Mouse (Mus musculus): ENCODE data around the gene Clec3a.

The Clec3a gene

DNA sequence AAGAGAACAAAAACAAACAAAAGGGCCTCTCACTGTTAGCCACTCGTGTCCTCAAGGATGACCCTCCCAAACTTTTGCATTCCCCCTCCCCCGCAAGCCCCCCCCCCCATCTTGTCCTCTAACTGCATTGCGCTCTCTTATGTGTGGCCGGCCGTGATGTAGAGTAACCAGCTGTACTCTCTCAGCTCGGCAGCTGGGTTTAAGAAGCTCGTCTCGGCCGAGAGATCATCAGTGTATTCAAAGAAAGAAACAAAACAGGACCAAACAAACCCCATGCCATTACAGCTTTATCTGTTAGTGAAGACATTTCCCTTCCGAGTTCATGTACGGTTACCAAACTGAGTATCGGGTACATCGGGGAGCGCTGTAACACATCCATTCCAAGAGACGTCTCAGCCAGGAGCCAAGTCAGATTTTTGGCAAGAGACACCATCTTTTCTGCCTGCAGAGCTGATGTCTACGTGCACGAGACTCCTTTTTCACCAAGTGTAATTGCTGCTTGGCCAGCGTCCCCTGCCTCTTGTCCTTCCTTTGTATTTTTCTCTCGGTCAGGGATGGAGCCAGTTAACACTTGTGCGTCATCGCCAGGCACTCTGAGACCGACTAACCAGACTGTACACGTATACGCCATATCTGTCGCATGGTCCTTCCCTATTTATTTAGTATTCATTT, 40.4 kb downstream of the Clec3a start:
- no peak for DNase-seq (ENCODE audit: low spot score in 2 of 2)

DNA sequence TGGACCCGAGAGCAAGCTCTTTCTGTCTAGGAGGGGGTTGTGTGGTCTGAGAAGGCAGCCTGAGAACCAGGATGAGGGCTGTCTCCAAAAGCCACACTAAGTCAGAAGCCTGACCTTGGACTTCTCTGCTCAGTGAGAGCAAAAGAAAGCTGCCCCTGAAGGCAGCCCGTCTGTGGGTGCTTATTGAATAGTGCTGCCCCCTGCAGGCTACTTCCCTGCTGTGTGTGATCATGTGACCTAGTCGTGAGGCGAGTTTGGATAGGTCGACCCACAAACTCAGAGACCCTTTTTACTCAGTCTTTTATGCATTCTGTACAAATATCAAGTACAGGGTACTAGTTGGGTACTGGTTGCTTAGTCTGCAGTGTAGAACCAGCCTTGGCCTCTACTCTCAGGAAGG, 42.7 kb downstream of the Clec3a start:
- no peak for DNase-seq (ENCODE audit: low spot score in 2 of 2)

DNA sequence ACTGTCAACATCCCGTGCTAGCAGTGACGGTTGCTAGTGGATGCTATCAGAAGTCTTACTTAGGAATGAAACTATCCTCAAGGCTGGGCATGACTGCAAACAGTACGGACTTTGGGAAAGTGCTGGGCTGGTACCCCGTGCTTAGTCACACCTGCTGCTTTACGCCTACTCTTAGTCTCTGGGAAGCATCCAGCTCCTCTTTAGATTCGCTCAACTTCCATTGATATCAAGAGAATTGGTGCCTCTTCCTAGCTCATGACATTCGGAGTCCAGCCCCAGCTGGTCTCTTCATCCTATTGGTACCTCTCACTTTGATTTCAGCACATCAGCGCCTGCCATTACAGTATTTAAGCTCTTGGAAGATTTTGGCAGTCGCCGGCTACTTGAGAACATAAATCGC, 44.7 kb downstream of the Clec3a start:
- no peak for DNase-seq (ENCODE audit: low spot score in 2 of 2)

DNA sequence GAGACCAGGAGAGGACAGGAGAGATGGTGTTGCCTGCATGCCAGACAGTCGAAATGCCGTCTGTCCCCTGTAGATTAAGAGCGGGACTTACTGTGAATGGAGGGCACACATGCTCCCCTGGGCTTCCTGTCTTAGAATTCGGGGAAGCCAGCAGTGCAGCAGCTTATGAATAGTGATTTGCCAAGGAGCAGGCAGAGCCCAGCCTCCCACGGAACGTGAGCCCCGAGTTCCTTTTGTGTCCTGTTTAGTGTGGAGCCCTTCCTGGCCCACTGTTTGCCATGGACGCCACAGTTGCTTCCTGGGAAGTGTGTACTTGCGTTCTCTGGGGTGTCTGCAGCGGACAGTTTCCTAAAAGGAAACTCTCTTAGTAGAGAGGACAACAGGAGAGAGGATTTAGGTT, 45.4 kb downstream of the Clec3a start:
- DNase-seq (ENCODE audit: low spot score in 2 of 2), result no peak

DNA sequence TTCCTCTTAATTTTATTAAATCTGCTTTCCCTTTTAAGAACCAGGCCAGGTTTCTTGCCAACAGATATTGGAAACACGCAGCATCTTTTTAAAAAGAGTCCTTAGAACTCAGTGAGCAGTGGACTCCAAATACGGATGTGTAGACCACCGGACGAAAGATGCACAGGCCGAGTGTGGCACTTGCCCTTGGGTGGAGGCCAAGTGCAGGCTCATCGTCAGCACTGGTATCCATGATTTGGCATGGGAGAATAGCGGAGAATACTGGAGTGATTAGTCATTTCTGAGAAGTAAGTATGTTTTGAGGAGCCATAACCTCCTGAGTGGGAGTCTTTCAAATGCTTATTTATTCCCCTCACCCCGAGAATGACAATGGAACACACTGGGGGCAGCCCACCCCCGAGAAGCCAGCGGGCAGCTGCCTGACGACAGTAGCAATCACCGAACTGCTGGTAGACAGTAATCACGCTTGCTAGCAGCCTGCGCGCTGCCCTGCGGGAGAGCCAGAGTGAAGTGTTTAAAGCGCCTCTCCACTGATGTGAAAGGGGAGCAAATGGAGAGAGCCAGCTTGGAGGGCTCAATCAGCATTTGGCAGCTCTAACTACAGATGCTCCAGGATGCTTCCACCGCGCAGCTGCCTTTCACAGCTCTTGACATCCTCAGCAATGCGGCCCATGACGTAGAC, 50.8 kb downstream of the Clec3a start:
- no peak for DNase-seq (ENCODE audit: low spot score in 2 of 2)

DNA sequence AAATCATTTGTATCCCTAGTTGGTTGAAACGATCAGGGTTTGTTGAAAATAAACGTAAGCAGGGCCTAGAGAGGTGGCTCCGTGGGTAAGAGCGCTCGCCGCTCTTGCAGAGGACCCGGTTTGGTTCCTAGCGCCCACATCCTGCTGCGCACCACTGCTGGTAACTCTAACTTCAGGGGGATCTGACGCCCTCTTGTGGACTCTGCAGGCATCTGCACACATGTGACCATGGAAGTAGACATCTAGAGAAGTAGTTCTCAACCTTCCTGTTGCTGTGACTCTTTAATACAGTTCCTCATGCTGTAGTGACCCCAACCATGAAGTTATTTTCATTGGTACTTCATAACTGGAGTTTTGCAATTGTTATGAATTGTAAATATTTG, 51.3 kb downstream of the Clec3a start:
- no peak for DNase-seq (ENCODE audit: low spot score in 2 of 2)

DNA sequence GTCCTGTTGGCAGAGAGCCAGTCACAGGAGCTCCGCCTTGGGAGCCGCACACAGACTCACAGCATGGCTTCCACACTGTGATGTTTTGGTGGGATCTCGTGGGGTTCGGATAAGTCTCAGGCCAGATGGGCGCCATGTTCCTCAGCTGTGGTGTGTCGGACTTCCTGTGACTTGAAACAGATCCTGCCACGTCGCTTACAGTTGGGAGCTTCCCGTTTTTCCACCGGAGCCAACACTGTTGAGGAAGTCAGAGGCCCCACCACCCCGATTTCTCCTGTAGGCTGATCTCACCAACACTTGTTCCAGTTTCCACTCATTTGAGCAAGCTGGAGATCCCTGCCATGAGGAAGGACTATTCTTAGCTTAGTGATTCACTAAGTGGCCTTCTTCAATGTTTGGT, 55.7 kb downstream of the Clec3a start:
- no peak for DNase-seq (ENCODE audit: low spot score in 2 of 2)
